ENCODE assay signal across 20 mouse cellular contexts in genomic region chr4:107774868-107775267, GRCm38 (mm10). TPM values are rescaled to one million over a fixed set of nuclear protein-coding genes. Genes with fewer than 3 reads are reported as not detected.
DNase-seq lines count a peak whose midpoint lies in the region; ATAC-seq and TF ChIP-seq lines count a peak whose summit lies in the region.
"Had no signal": no experiment of that assay in that cellular context is flagged by ENCODE, and none has a peak within 500 bp of the region (broad histone marks: within the 10 kb centered on the region; RNA-seq: fewer than 3 reads in every experiment).

No protein-coding gene starts in this region.

- no peaks in the 10 kb centered on the region for H3K36me3 ChIP-seq in forebrain, embryonic 13.5 days (ENCODE audit: poor library complexity, severe bottlenecking)
- H3K36me3 ChIP-seq in forebrain, embryonic 15.5 days: no peaks in the 10 kb centered on the region
- H3K36me3 ChIP-seq in liver, postnatal 0 days (replicated peaks; ENCODE audit: insufficient read depth, low read length): no peaks in the 10 kb centered on the region
- no peaks in the 10 kb centered on the region for H3K36me3 ChIP-seq in liver, embryonic 11.5 days (ENCODE audit: control insufficient read depth, insufficient read depth, low read length)
- no peaks in the 10 kb centered on the region for H3K36me3 ChIP-seq in neural tube, embryonic 13.5 days
- no peaks in the 10 kb centered on the region for H3K36me3 ChIP-seq in neural tube, embryonic 15.5 days
- H3K36me3 ChIP-seq in kidney, adult 2 months (ENCODE audit: control insufficient read depth, insufficient read depth, low read length): no peaks in the 10 kb centered on the region
- H3K36me3 ChIP-seq: heart, embryonic 10.5 days; hindbrain, embryonic 15.5 days had no signal

- TF ChIP-seq POLR2A in kidney, adult 2 months (IDR thresholded peaks at IDR 0.05; ENCODE audit: low read depth, low read length): no peak

- 85% methylated on average over 2 of the region's 2 CpGs for WGBS in forebrain, embryonic 13.5 days
- 76% methylated on average over 2 of the region's 2 CpGs for WGBS in forebrain, embryonic 15.5 days
- 45% methylated on average over 2 of the region's 2 CpGs for WGBS in liver, postnatal 0 days (ENCODE audit: insufficient replicate concordance)
- WGBS in liver, embryonic 11.5 days: 46% methylated on average over 2 of the region's 2 CpGs
- WGBS in neural tube, embryonic 13.5 days: 75% methylated on average over 2 of the region's 2 CpGs
- WGBS in neural tube, embryonic 15.5 days: 75% methylated on average over 2 of the region's 2 CpGs
- WGBS in kidney, adult 2 months: 81% methylated on average over 2 of the region's 2 CpGs

- no peaks in the 10 kb centered on the region for H3K27me3 ChIP-seq in forebrain, embryonic 13.5 days
- H3K27me3 ChIP-seq in forebrain, embryonic 15.5 days: no peaks in the 10 kb centered on the region
- no peaks in the 10 kb centered on the region for H3K27me3 ChIP-seq in liver, postnatal 0 days (ENCODE audit: insufficient read depth, low read length)
- no peaks in the 10 kb centered on the region for H3K27me3 ChIP-seq in liver, embryonic 11.5 days (replicated peaks; ENCODE audit: control insufficient read depth, insufficient read depth, low read length)
- no peaks in the 10 kb centered on the region for H3K27me3 ChIP-seq in neural tube, embryonic 13.5 days
- no peaks in the 10 kb centered on the region for H3K27me3 ChIP-seq in neural tube, embryonic 15.5 days (replicated peaks)
- no peaks in the 10 kb centered on the region for H3K27me3 ChIP-seq in kidney, adult 2 months (replicated peaks; ENCODE audit: control insufficient read depth, insufficient read depth, low read length)
- H3K27me3 ChIP-seq: CH12.LX; hindbrain, embryonic 15.5 days had no signal

- no peaks in the 10 kb centered on the region for H3K9me3 ChIP-seq in forebrain, embryonic 13.5 days (replicated peaks)
- H3K9me3 ChIP-seq in forebrain, embryonic 15.5 days: no peaks in the 10 kb centered on the region
- no peaks in the 10 kb centered on the region for H3K9me3 ChIP-seq in liver, postnatal 0 days (ENCODE audit: low read length)
- H3K9me3 ChIP-seq in liver, embryonic 11.5 days (ENCODE audit: control insufficient read depth, low read length): no peaks in the 10 kb centered on the region
- no peaks in the 10 kb centered on the region for H3K9me3 ChIP-seq in neural tube, embryonic 13.5 days
- no peaks in the 10 kb centered on the region for H3K9me3 ChIP-seq in neural tube, embryonic 15.5 days (replicated peaks)
- H3K9me3 ChIP-seq: heart, embryonic 10.5 days; hindbrain, embryonic 15.5 days had no signal

- TF ChIP-seq CTCF in liver, postnatal 0 days (IDR thresholded peaks at IDR 0.05; ENCODE audit: low read depth): no peak
- TF ChIP-seq CTCF in kidney, adult 2 months (conservative IDR thresholded peaks at IDR 0.05; ENCODE audit: insufficient read depth, insufficient read length, low read depth, low read length): no peak

- TF ChIP-seq EP300 in liver, postnatal 0 days (IDR thresholded peaks at IDR 0.05; ENCODE audit: low read depth): no peak

- H3K4me3 ChIP-seq in forebrain, embryonic 13.5 days: no peak overlapping the region
- H3K4me3 ChIP-seq in forebrain, embryonic 15.5 days: no peak overlapping the region
- no peak overlapping the region for H3K4me3 ChIP-seq in liver, postnatal 0 days (ENCODE audit: low read depth, low read length)
- no peak overlapping the region for H3K4me3 ChIP-seq in liver, embryonic 11.5 days (ENCODE audit: low read depth, low read length)
- no peak overlapping the region for H3K4me3 ChIP-seq in neural tube, embryonic 13.5 days
- H3K4me3 ChIP-seq in neural tube, embryonic 15.5 days (replicated peaks): no peak overlapping the region
- H3K4me3 ChIP-seq in kidney, adult 2 months (ENCODE audit: insufficient read depth, low read depth, low read length): no peak overlapping the region
- H3K4me3 ChIP-seq: heart, embryonic 10.5 days; hindbrain, embryonic 15.5 days had no signal

- peak; percentile 40 for DNase-seq in liver, postnatal 0 days
- DNase-seq in liver, embryonic 11.5 days (ENCODE audit: low spot score): no peak
- DNase-seq in kidney, adult 2 months: no peak
- DNase-seq: adrenal gland, adult 2 months; adrenal gland, postnatal 25 days; cerebellum, adult 18-20 months; cerebellum, adult 9-11 months; cerebellum, postnatal 36 days; gastrocnemius, postnatal 36 days; heart, adult 11 months; heart, postnatal 10 days; heart, postnatal 4 days had no signal

- H3K4me2 ChIP-seq in forebrain, embryonic 13.5 days: no peak overlapping the region
- H3K4me2 ChIP-seq in forebrain, embryonic 15.5 days (replicated peaks): no peak overlapping the region
- H3K4me2 ChIP-seq in liver, postnatal 0 days (ENCODE audit: low read depth, low read length): no peak overlapping the region
- no peak overlapping the region for H3K4me2 ChIP-seq in liver, embryonic 11.5 days
- H3K4me2 ChIP-seq in neural tube, embryonic 13.5 days: no peak overlapping the region
- no peak overlapping the region for H3K4me2 ChIP-seq in neural tube, embryonic 15.5 days
- H3K4me2 ChIP-seq: hindbrain, embryonic 15.5 days had no signal

- ATAC-seq in forebrain, embryonic 13.5 days: no peak
- ATAC-seq in forebrain, embryonic 15.5 days (replicated peaks): no peak
- ATAC-seq in liver, postnatal 0 days: peak; percentile 84
- ATAC-seq in liver, embryonic 11.5 days (replicated peaks; ENCODE audit: low FRiP score): no peak
- ATAC-seq in neural tube, embryonic 13.5 days (ENCODE audit: low read depth): no peak
- no peak for ATAC-seq in neural tube, embryonic 15.5 days (ENCODE audit: low FRiP score)
- ATAC-seq: inflammation-experienced regulatory T-cells, adult 6 months had no signal

- peak overlapping the region; percentile 76; the same call in 1 of the 2 replicates for H3K27ac ChIP-seq in forebrain, embryonic 13.5 days
- H3K27ac ChIP-seq in forebrain, embryonic 15.5 days (replicated peaks): no peak overlapping the region
- H3K27ac ChIP-seq in liver, postnatal 0 days (ENCODE audit: low read depth): no peak overlapping the region
- H3K27ac ChIP-seq in liver, embryonic 11.5 days (ENCODE audit: low read depth, low read length): no peak overlapping the region
- 0 out of 2 replicates have a peak overlapping the region, but pooled peaks have one; percentile 72 for H3K27ac ChIP-seq in neural tube, embryonic 13.5 days (replicated peaks)
- H3K27ac ChIP-seq in neural tube, embryonic 15.5 days (replicated peaks): no peak overlapping the region
- no peak overlapping the region for H3K27ac ChIP-seq in kidney, adult 2 months (ENCODE audit: insufficient read depth, low read depth, low read length)
- H3K27ac ChIP-seq: heart, embryonic 10.5 days had no signal

- H3K4me1 ChIP-seq in forebrain, embryonic 13.5 days: peaks cover 34% of the 10 kb centered on the region
- peaks cover 19% of the 10 kb centered on the region for H3K4me1 ChIP-seq in forebrain, embryonic 15.5 days
- H3K4me1 ChIP-seq in liver, postnatal 0 days (ENCODE audit: insufficient read depth): peaks cover 12% of the 10 kb centered on the region
- H3K4me1 ChIP-seq in liver, embryonic 11.5 days (replicated peaks; ENCODE audit: control insufficient read depth, insufficient read depth, low read length): peaks cover 10% of the 10 kb centered on the region; the same call in 1 of the 2 replicates
- H3K4me1 ChIP-seq in neural tube, embryonic 13.5 days (replicated peaks): peaks cover 37% of the 10 kb centered on the region
- peaks cover 22% of the 10 kb centered on the region for H3K4me1 ChIP-seq in neural tube, embryonic 15.5 days
- H3K4me1 ChIP-seq in kidney, adult 2 months (ENCODE audit: control insufficient read depth, insufficient read depth, low read length): no peaks in the 10 kb centered on the region

- no peak overlapping the region for H3K9ac ChIP-seq in forebrain, embryonic 13.5 days
- no peak overlapping the region for H3K9ac ChIP-seq in forebrain, embryonic 15.5 days (replicated peaks)
- no peak overlapping the region for H3K9ac ChIP-seq in liver, postnatal 0 days (replicated peaks)
- no peak overlapping the region for H3K9ac ChIP-seq in liver, embryonic 11.5 days (ENCODE audit: low read depth, low read length)
- no peak overlapping the region for H3K9ac ChIP-seq in neural tube, embryonic 13.5 days
- no peak overlapping the region for H3K9ac ChIP-seq in neural tube, embryonic 15.5 days (replicated peaks)
- H3K9ac ChIP-seq: hindbrain, embryonic 15.5 days had no signal

RNA-seq across cellular contexts. Expression of gene Lrp8, which starts 27.2 kb away (rescaled TPM):
- polyA plus RNA-seq in forebrain, embryonic 13.5 days (2015; fragmentation: Nextera tagmentation; extraction: Ambion mirVana): 37.2 and 42.6 TPM in 2 replicates
- 86.3 and 93.7 TPM in 2 replicates for polyA plus RNA-seq in forebrain, embryonic 15.5 days (2015; fragmentation: Nextera tagmentation; extraction: Ambion mirVana)
- 0.61 and 0.63 TPM in 2 replicates for polyA plus RNA-seq in liver, postnatal 0 days (2015; fragmentation: Nextera tagmentation; extraction: Ambion mirVana)
- polyA plus RNA-seq in liver, embryonic 11.5 days (2014; fragmentation: Nextera tagmentation; extraction: Ambion mirVana): 5.3 and 5.9 TPM in 2 replicates
- polyA plus RNA-seq in neural tube, embryonic 13.5 days (2015; fragmentation: Nextera tagmentation; extraction: Ambion mirVana): 51.2 and 54.3 TPM in 2 replicates
- 48.8 and 62.8 TPM in 2 replicates for polyA plus RNA-seq in neural tube, embryonic 15.5 days (2015; fragmentation: Nextera tagmentation; extraction: Ambion mirVana)
- polyA plus RNA-seq in kidney, adult 2 months (2012; rRNA removed): 2.8 and 3.6 TPM in 2 replicates

Comparison
In these comparisons a context has a peak if more than half of its experiments do, and no peak if none do; other contexts are left out.
1. H3K27ac ChIP-seq: peak in forebrain, embryonic 13.5 days (single experiment) and neural tube, embryonic 13.5 days (single experiment); none in forebrain, embryonic 15.5 days (single experiment), liver, postnatal 0 days (single experiment), liver, embryonic 11.5 days (single experiment), neural tube, embryonic 15.5 days (single experiment) and kidney, adult 2 months (single experiment).